Mouse (Mus musculus) limb, embryonic 10.5 days (tissue): ENCODE measurements around the gene Cers2. TPM values are rescaled to one million over a fixed set of nuclear protein-coding genes. Genes with fewer than 3 reads are reported as not detected.

Experiments used
- DNase-seq: peaks from one replicate; pipeline ENCODE4 v3.0.0-alpha.2; 2017; ENCODE audit warnings: low spot score
- H3K27ac ChIP-seq: fragments of 300-500 bp; sonication (generic); 2 replicates; pipeline ENCODE4 v1.5.1; 2016; ENCODE audit warnings: mild to moderate bottlenecking
- H3K27me3 ChIP-seq: fragments of 300-500 bp; sonication (generic); 2 replicates; pipeline ENCODE4 v1.6.1; 2016; ENCODE audit warnings: low read depth, mild to moderate bottlenecking; ENCODE audit not compliant: poor library complexity, severe bottlenecking
- H3K36me3 ChIP-seq: fragments of 300-500 bp; sonication (generic); 2 replicates; pipeline ENCODE4 v1.6.1; 2016; ENCODE audit warnings: mild to moderate bottlenecking, moderate library complexity
- H3K4me1 ChIP-seq: fragments of 300-500 bp; sonication (generic); 2 replicates; pipeline ENCODE4 v1.6.1; 2016
- H3K4me3 ChIP-seq: fragments of 300-500 bp; sonication (generic); 2 replicates; pipeline ENCODE4 v1.5.1; 2016; ENCODE audit warnings: mild to moderate bottlenecking, moderate library complexity
- H3K9me3 ChIP-seq: fragments of 300-500 bp; sonication (generic); replicated peaks from 2 replicates; pipeline ENCODE4 v1.6.1; 2016; ENCODE audit warnings: mild to moderate bottlenecking
- WGBS: fragments of 180-500 bp; shearing (Covaris S2); methylation state at CpG from one replicate; pipeline ENCODE4 v1.1.7; 2016; 5-methylcytosine and 5-hydroxymethylcytosine counted together
- polyA plus RNA-seq: library from polyadenylated mRNA; unstranded; fragments of >200 nt; fragmentation: Nextera tagmentation; extraction: Ambion mirVana; gene quantifications from 2 replicates; pipeline ENCODE4 v1.2.1, GENCODE M21; 2016

Cers2 gene
- 131 and 144 TPM in 2 replicates for polyA plus RNA-seq

GRCm38 (mm10) chr3:95314486-95315093 is at the start of gene Cers2:
Gene Cers2, plus strand, starts transcription at chr3:95314791.
- 5% methylated on average over 27 of the region's 27 CpGs for WGBS
- Histone ChIP-seq H3K4me3 (peak within 1 kb of the TSS; percentile 98), H3K27ac (peak within 1 kb of the TSS; percentile 100), H3K9me3 (no peaks in the 10 kb centered on the region), H3K4me1 (peaks cover 35% of the 10 kb centered on the region), H3K36me3 (peaks cover 18% of the 10 kb centered on the region), H3K27me3 (no peaks in the 10 kb centered on the region)
- DNase-seq: no peak

GRCm38 (mm10) chr3:95266052-95266451 is 48.5 kb upstream of the Cers2 start:
- H3K27me3 ChIP-seq: no peaks in the 10 kb centered on the region
- H3K4me3 ChIP-seq: no peak overlapping the region
- H3K9me3 ChIP-seq: no peaks in the 10 kb centered on the region
- peaks cover 81% of the 10 kb centered on the region for H3K36me3 ChIP-seq
- H3K27ac ChIP-seq: no peak overlapping the region
- H3K4me1 ChIP-seq: peaks cover 8% of the 10 kb centered on the region
- 94% methylated on average over 3 of the region's 3 CpGs for WGBS
- no peak for DNase-seq

DNA sequence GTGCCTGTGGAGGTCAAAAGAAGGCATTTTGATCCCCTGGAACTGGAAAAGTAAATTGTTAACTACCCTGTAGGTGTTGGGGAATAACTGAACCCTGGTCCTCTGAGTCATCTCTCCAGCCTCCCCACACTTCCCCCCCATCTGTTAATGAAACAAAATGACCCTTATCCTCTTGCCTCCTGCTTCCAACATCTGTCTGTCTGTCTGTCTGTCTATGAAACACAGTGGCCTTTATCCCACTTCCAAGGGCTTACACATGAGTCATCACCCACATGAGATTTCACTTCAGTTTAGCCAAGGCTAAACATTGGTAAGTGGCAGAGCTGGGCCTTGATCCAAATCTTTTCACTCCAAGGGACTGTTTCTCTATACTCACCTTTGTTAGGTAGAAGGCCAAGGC is 46.7 kb upstream of the Cers2 start:
- peaks cover 69% of the 10 kb centered on the region for H3K36me3 ChIP-seq
- no peaks in the 10 kb centered on the region for H3K9me3 ChIP-seq
- H3K4me1 ChIP-seq: peaks cover 8% of the 10 kb centered on the region
- H3K27me3 ChIP-seq: no peaks in the 10 kb centered on the region
- no peak for DNase-seq
- H3K27ac ChIP-seq: no peak overlapping the region
- H3K4me3 ChIP-seq: no peak overlapping the region

GRCm38 (mm10) chr3:95269789-95270188 is 44.8 kb upstream of the Cers2 start:
- WGBS: 87% methylated on average over 5 of the region's 5 CpGs
- H3K36me3 ChIP-seq: peaks cover 60% of the 10 kb centered on the region

GRCm38 (mm10) chr3:95270766-95271364 is 43.7 kb upstream of the Cers2 start:
- no peak overlapping the region for H3K27ac ChIP-seq
- 87% methylated on average over 12 of the region's 12 CpGs for WGBS
- H3K4me1 ChIP-seq: no peaks in the 10 kb centered on the region; the same call in 1 of the 2 replicates
- no peaks in the 10 kb centered on the region for H3K27me3 ChIP-seq
- peaks cover 60% of the 10 kb centered on the region for H3K36me3 ChIP-seq
- no peak for DNase-seq
- H3K9me3 ChIP-seq: no peaks in the 10 kb centered on the region
- no peak overlapping the region for H3K4me3 ChIP-seq

More at GRCm38 (mm10) chr3:95269789-95270188, 44.8 kb upstream of the Cers2 start:
- no peak for DNase-seq
- no peaks in the 10 kb centered on the region for H3K27me3 ChIP-seq
- H3K9me3 ChIP-seq: no peaks in the 10 kb centered on the region
- H3K4me1 ChIP-seq: no peaks in the 10 kb centered on the region; the same call in 1 of the 2 replicates
- H3K4me3 ChIP-seq: no peak overlapping the region
- H3K27ac ChIP-seq: no peak overlapping the region

DNA sequence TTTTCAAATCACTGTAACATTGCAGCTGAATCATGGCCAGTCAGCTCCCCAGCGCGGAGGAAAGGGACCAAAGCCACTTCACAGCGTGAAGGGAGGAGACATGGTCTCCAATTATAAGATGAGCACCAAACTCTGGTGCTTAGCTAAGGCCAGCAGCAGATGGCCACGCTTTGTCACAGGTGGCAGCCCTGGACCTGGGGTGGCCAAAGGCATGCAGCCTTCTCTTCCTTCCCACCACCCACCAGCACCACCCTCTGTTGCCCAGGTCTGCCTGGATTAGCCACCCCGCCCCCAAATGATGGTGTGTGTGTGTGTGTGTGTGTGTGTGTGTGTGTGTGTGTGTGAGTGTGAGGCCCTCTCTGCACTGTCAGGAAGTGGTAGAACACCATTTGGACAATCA is 41.1 kb upstream of the Cers2 start:
- Histone ChIP-seq H3K9me3 (no peaks in the 10 kb centered on the region), H3K4me3 (no peak overlapping the region), H3K36me3 (peaks cover 40% of the 10 kb centered on the region), H3K27ac (no peak overlapping the region), H3K27me3 (no peaks in the 10 kb centered on the region), H3K4me1 (no peaks in the 10 kb centered on the region; the same call in 1 of the 2 replicates)
- 85% methylated on average over 5 of the region's 5 CpGs for WGBS
- DNase-seq: no peak

- no peak overlapping the region for H3K4me3 ChIP-seq
- WGBS: 93% methylated on average over 4 of the region's 4 CpGs
- no peaks in the 10 kb centered on the region for H3K9me3 ChIP-seq
- peaks cover 34% of the 10 kb centered on the region for H3K36me3 ChIP-seq
- H3K4me1 ChIP-seq: no peaks in the 10 kb centered on the region; the same call in 1 of the 2 replicates
- no peak overlapping the region for H3K27ac ChIP-seq
- no peak for DNase-seq
- H3K27me3 ChIP-seq: no peaks in the 10 kb centered on the region
Observed at GRCm38 (mm10) chr3:95274453-95274852, 40.1 kb upstream of the Cers2 start.

- WGBS: 76% methylated on average over 6 of the region's 6 CpGs
- H3K4me3 ChIP-seq: no peak overlapping the region
- H3K27me3 ChIP-seq: no peaks in the 10 kb centered on the region
- H3K27ac ChIP-seq: no peak overlapping the region
- no peak for DNase-seq
- peaks cover 29% of the 10 kb centered on the region for H3K36me3 ChIP-seq
- no peaks in the 10 kb centered on the region for H3K9me3 ChIP-seq
- H3K4me1 ChIP-seq: no peaks in the 10 kb centered on the region
Observed at GRCm38 (mm10) chr3:95275161-95275560, 39.4 kb upstream of the Cers2 start.

- no peaks in the 10 kb centered on the region for H3K9me3 ChIP-seq
- no peak for DNase-seq
- 67% methylated on average over 5 of the region's 5 CpGs for WGBS
- H3K27ac ChIP-seq: no peak overlapping the region
- H3K4me1 ChIP-seq: peaks cover 4% of the 10 kb centered on the region
- H3K36me3 ChIP-seq: peaks cover 28% of the 10 kb centered on the region
- no peaks in the 10 kb centered on the region for H3K27me3 ChIP-seq
- no peak overlapping the region for H3K4me3 ChIP-seq
Observed at GRCm38 (mm10) chr3:95276428-95276934, 38.1 kb upstream of the Cers2 start.

- Histone ChIP-seq H3K4me1 (peaks cover 8% of the 10 kb centered on the region), H3K27me3 (no peaks in the 10 kb centered on the region), H3K4me3 (no peak overlapping the region), H3K9me3 (no peaks in the 10 kb centered on the region), H3K27ac (no peak overlapping the region), H3K36me3 (peaks cover 25% of the 10 kb centered on the region)
- no peak for DNase-seq
- 88% methylated on average over 1 of the region's 1 CpGs for WGBS
Observed at GRCm38 (mm10) chr3:95277149-95277551, 37.4 kb upstream of the Cers2 start.

GRCm38 (mm10) chr3:95280747-95281146 is 33.8 kb upstream of the Cers2 start:
- Histone ChIP-seq H3K36me3 (peaks cover 9% of the 10 kb centered on the region; the same call in 1 of the 2 replicates), H3K9me3 (no peaks in the 10 kb centered on the region), H3K4me1 (peaks cover 26% of the 10 kb centered on the region), H3K27me3 (no peaks in the 10 kb centered on the region), H3K4me3 (peak overlapping the region; percentile 80), H3K27ac (peak overlapping the region; percentile 95)
- WGBS: 24% methylated on average over 8 of the region's 8 CpGs
- DNase-seq: peak; percentile 44

DNA sequence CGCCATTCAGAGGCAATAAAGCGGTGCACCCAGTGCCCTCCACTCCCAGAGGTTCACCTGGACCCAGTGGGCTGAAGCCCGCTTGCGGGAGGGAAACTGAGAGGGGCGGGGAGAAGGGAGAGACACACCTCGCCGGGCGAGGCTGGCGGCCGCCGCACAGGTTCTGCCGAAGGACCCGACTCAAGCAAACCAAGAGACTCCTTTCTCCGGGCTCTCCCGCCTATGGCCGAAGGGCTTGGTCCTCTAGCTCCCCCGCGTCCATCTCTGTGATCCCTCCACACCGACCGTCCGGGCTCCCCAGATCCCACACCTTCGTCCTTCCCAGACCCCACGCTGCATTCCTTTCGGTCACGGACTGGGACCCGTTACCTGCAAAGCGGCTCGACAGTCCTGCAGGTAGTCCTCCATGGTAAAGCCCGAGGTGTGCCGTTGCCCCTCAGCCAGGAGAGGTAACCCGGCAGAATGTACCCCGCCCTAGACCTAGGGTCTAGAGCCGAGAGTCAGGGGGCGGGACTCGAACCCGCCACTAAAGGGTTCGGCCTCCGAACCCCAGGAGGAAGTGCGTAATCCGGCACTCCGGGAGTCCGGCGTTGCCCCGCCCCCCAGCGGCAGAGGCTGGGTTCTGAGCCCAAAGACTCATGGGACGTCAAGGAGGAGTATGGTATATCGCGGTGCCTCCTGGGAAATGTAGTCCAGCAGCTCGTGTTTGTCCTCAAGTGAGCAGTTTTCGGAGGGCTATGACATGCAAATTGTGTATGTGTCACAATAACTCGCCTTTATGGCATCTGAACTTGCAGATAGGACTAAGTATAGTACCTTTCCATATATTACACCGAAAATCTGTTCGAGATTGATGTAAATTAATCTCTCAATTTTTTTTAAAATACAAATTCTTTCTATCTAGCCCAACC is 33.1 kb upstream of the Cers2 start, which contains the start of the genes Mindy1 and Prune1:
TSS of gene Mindy1 (plus strand) at position 130 of the 911 bp plus-strand sequence.
TSS of gene Prune1 (minus strand) at position 861 of the 911 bp plus-strand sequence.
- Histone ChIP-seq H3K36me3 (peaks cover 9% of the 10 kb centered on the region; the same call in 1 of the 2 replicates), H3K9me3 (no peaks in the 10 kb centered on the region), H3K4me3 (peak within 1 kb of the TSS; percentile 80), H3K27ac (peak within 1 kb of the TSS; percentile 95), H3K27me3 (no peaks in the 10 kb centered on the region), H3K4me1 (peaks cover 26% of the 10 kb centered on the region)
- under 1% methylated on average over 53 of the region's 53 CpGs for WGBS
- peak; percentile 97 for DNase-seq
